Mouse (Mus musculus): ENCODE measurements around the gene Ppbp. TPM values are rescaled to one million over a fixed set of nuclear protein-coding genes. Genes with fewer than 3 reads are reported as not detected.

Ppbp gene
- 0.75 and 5.4 TPM in 2 replicates for total RNA-seq (2017)

- ATAC-seq (replicated peaks in 1 of 2; ENCODE audit: insufficient read depth in 1 of 2, low FRiP score in 2 of 2, low TSS enrichment in 1 of 2, low read depth in 1 of 2, poor library complexity in 2 of 2, severe bottlenecking in 2 of 2), result no peak
Measured at GRCm38 (mm10) chr5:90768218-90768617, at the start of gene Ppbp. Gene Ppbp, plus strand, starts transcription at chr5:90768518.

GRCm38 (mm10) chr5:90722656-90723055 lies 45.7 kb upstream of the Ppbp start:
- ATAC-seq (replicated peaks in 1 of 2; ENCODE audit: insufficient read depth in 1 of 2, low FRiP score in 2 of 2, low TSS enrichment in 1 of 2, low read depth in 1 of 2, poor library complexity in 2 of 2, severe bottlenecking in 2 of 2), result peak in 1 of 2 experiments; percentile 21; a peak in 1 of 4 replicates

DNA sequence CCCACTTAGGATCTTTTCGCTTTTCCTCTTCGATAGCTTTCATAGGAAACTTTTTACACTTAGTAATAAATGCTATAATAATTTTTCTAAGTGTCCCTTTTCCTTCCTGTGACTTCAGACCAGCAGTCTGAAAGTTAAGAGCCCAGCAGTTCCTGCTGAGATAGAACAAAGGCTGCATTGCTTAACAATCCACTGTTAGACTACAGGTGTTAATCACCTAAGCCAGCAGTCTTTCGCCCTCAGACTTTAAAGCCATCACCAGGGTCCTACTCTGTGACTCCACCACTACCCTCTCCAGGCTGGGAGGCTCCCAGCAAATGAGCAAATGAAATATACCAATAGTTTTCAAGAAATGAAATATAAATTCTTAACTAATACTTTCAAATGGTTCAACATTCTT lies 40.1 kb upstream of the Ppbp start:
- no peak for ATAC-seq (replicated peaks in 1 of 2; ENCODE audit: insufficient read depth in 1 of 2, low FRiP score in 2 of 2, low TSS enrichment in 1 of 2, low read depth in 1 of 2, poor library complexity in 2 of 2, severe bottlenecking in 2 of 2)

DNA sequence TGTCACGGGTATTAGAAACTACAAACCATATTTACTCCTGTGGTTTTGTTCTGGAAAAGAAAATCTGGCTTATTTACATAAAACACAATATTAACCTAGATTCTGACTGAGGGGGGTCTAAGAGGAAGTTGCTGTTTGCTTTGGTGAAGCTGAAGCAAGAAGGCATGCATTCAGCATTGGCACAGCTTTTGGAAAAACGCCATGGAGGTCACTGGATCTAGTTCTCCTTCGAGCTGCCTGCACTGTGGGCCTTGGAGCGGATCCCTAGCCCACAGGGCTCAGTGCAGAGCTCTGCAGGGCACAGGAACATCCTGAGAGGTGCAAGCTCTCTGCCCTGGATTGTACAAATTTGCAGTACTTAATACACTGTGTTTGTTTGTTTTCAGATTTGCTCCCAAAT lies 36.8 kb upstream of the Ppbp start:
- peak; percentile 62 to 76 for ATAC-seq (replicated peaks in 1 of 2; ENCODE audit: insufficient read depth in 1 of 2, low FRiP score in 2 of 2, low TSS enrichment in 1 of 2, low read depth in 1 of 2, poor library complexity in 2 of 2, severe bottlenecking in 2 of 2)

GRCm38 (mm10) chr5:90742029-90742428 lies 26.3 kb upstream of the Ppbp start:
- ATAC-seq (replicated peaks in 1 of 2; ENCODE audit: insufficient read depth in 1 of 2, low FRiP score in 2 of 2, low TSS enrichment in 1 of 2, low read depth in 1 of 2, poor library complexity in 2 of 2, severe bottlenecking in 2 of 2), result peak; percentile 99

DNA sequence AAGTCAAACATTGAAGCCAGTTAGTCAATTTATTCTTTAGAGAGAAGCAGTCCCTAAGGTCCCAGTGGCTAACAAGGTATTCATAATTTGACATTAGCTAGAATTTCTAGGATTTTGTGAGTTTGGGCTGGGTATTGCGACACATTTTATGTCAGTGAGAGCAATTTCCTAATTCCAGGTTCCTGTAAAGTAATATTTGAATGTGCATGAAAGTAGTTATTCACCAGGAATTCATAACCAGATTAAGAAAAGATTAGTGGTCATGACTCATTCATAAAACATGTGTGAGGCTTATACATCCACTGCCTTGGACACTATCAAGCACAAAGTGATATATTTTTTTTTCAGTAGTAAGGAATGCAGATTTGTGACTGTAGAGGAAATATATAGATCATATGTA lies 14.4 kb upstream of the Ppbp start:
- ATAC-seq (replicated peaks in 1 of 2; ENCODE audit: insufficient read depth in 1 of 2, low FRiP score in 2 of 2, low TSS enrichment in 1 of 2, low read depth in 1 of 2, poor library complexity in 2 of 2, severe bottlenecking in 2 of 2), result no peak

DNA sequence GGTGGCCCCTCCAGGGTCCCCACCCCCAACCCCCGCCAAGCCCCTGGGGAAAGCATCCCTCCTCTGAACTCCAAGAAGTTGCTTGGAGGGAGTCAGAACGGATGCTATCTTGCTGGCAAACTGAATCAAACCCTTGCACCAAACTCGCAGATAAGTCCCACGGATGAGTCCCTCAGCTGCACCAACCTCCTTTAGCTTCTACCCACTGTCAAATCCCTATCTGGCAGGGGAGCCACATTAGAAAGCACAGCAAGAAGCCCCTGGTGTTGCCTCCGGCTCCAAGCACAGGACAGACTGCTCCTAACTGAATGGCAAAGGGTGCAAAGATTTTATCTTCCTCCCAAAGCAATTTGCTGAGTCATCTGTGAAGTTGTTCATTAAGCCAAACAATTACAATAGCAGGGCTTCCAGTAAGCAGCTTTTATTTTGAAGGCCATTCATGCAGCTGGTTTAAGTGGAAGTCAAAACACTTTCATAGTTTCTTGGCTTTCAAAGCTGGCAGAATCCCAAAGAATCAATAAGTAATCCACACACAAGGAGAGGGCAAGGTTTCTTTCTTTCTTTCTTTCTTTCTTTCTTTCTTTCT lies 10.2 kb upstream of the Ppbp start:
- ATAC-seq (replicated peaks in 1 of 2; ENCODE audit: insufficient read depth in 1 of 2, low FRiP score in 2 of 2, low TSS enrichment in 1 of 2, low read depth in 1 of 2, poor library complexity in 2 of 2, severe bottlenecking in 2 of 2), result peak in 1 of 2 experiments; percentile 23; a peak in 1 of 4 replicates

DNA sequence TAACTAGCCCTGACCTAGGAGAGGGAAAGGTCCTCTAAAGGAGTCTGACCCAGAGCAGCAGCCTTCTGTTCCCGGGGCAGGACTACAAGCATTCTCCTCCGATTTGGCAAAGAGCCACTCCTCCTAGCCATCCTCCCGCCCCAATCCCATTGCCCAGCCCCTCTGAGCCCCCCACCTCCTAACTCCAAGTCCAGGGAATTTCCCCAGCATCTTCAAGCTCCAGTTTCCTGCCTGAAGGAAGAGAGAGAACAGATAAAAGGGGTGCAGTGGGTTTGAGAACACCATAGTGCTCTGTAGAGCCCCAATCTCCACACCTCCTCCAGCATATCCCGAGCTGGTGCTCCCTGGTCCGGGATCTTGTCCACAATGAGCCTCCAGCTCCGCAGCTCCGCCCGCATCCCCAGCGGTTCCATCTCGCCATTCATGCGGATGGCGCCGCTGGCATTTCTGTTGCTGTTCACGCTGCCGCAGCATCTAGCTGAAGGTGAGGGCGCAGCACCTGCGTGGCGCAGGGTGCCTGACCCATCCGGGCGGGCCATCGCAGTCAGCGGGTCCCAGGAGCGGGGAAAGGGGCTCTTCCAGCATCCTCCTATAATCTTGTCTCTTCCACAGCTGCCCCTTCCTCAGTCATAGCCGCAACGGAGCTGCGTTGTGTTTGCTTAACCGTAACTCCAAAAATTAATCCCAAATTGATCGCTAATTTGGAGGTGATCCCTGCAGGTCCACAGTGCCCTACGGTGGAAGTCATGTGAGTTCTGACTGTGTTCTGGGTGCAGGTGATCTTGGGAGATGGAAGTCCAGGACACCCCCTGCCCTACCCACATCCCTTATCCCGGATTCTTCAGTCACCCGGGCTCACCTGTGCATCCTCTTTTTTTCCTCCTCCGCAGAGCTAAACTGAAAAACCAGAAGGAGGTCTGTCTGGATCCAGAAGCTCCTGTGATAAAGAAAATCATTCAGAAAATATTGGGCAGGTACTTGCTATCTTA lies 8.9 kb upstream of the Ppbp start, which contains the start of gene Cxcl5:
Cxcl5 (plus strand) TSS at position 284 of the 989 bp plus-strand sequence.
- peak; percentile 8 to 29; a peak in 1 of 4 replicates for ATAC-seq (replicated peaks in 1 of 2; ENCODE audit: insufficient read depth in 1 of 2, low FRiP score in 2 of 2, low TSS enrichment in 1 of 2, low read depth in 1 of 2, poor library complexity in 2 of 2, severe bottlenecking in 2 of 2)

- ATAC-seq (replicated peaks in 1 of 2; ENCODE audit: insufficient read depth in 1 of 2, low FRiP score in 2 of 2, low TSS enrichment in 1 of 2, low read depth in 1 of 2, poor library complexity in 2 of 2, severe bottlenecking in 2 of 2), result no peak
Measured at GRCm38 (mm10) chr5:90760303-90760702, 8.0 kb upstream of the Ppbp start.

- ATAC-seq (replicated peaks in 1 of 2; ENCODE audit: insufficient read depth in 1 of 2, low FRiP score in 2 of 2, low TSS enrichment in 1 of 2, low read depth in 1 of 2, poor library complexity in 2 of 2, severe bottlenecking in 2 of 2), result no peak
Measured at GRCm38 (mm10) chr5:90760844-90761243, 7.5 kb upstream of the Ppbp start.

GRCm38 (mm10) chr5:90761834-90762233 lies 6.5 kb upstream of the Ppbp start:
- no peak for ATAC-seq (replicated peaks in 1 of 2; ENCODE audit: insufficient read depth in 1 of 2, low FRiP score in 2 of 2, low TSS enrichment in 1 of 2, low read depth in 1 of 2, poor library complexity in 2 of 2, severe bottlenecking in 2 of 2)

DNA sequence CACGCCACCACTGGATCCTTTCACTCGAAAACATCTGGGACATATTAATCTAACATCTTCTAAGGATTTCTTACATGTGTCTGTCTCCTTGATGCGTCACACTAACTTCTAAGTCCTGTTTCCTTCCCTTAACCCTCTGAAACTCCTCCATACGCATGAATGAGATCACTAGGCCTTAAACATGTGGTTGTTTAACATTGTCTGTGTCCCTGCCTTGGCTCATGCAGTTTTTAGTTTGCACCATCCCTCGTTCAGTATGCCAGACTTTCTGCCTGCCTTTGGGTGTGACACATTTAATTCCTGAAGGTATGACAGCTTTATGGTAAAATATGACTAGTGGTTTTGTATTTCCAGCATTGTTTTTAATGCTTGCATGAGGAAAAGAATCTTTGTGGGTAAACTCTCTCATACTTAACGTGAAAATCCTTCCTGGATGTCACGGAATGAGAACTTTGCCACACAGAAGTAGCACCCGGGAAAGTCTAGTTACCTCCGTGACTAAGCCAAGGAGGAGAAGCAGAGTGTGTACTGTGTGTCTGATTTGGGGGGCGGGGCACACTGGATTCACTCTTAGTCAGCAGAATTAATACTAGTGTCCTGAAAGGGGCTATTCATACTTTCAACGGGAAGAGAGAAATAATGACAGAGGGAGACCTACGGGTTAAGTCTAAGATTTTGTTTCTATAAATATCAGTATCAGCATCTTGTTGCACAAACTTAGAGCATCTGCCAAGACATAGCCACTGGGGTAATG lies 4.2 kb upstream of the Ppbp start:
- no peak for ATAC-seq (replicated peaks in 1 of 2; ENCODE audit: insufficient read depth in 1 of 2, low FRiP score in 2 of 2, low TSS enrichment in 1 of 2, low read depth in 1 of 2, poor library complexity in 2 of 2, severe bottlenecking in 2 of 2)

GRCm38 (mm10) chr5:90765821-90766606 lies 2.3 kb upstream of the Ppbp start:
- no peak for ATAC-seq (replicated peaks in 1 of 2; ENCODE audit: insufficient read depth in 1 of 2, low FRiP score in 2 of 2, low TSS enrichment in 1 of 2, low read depth in 1 of 2, poor library complexity in 2 of 2, severe bottlenecking in 2 of 2)

GRCm38 (mm10) chr5:90771369-90771768 lies 3.1 kb downstream of the Ppbp start:
- peak; percentile 18 to 25; a peak in 2 of 4 replicates for ATAC-seq (replicated peaks in 1 of 2; ENCODE audit: insufficient read depth in 1 of 2, low FRiP score in 2 of 2, low TSS enrichment in 1 of 2, low read depth in 1 of 2, poor library complexity in 2 of 2, severe bottlenecking in 2 of 2)

DNA sequence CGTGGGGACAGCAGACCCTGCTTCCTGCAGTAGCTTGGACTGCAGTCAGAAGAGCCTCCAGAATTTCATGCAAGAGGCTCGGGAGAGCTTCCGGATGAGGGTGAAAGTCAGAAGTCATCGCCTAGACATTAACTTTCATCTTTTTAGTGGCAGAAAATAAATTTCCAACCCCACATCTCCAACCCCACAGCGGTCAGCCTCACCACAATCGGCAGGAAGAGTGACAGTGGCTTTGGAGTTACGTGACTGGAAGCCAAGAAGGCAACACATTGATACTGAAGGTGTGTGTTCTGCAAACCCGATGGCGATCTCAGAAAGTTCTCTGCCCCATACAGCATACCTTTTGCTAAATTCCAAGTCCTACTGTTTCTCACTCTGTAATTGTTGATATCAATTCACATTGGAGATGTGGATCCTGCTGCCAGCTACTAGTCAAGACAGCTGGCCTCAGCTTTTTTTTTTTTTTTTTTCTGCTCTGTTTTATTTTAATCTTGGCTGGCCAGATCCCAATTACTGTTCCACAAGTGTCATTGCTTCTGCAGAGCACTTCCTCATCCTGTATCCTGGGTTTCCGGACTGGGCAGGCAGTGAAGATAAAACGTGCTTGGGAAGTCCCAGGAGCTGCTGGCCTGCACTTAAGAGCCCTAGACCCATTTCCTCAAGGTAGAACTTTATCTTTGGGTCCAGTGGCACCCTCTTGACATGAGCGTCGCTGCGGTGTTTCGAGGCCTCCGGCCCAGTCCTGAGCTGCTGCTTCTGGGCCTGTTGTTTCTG lies 3.7 kb downstream of the Ppbp start, which contains the start of gene Pf4:
Pf4 (plus strand) TSS at position 556 of the 774 bp plus-strand sequence.
- ATAC-seq (replicated peaks in 1 of 2; ENCODE audit: insufficient read depth in 1 of 2, low FRiP score in 2 of 2, low TSS enrichment in 1 of 2, low read depth in 1 of 2, poor library complexity in 2 of 2, severe bottlenecking in 2 of 2), result peak; percentile 77 to 82

DNA sequence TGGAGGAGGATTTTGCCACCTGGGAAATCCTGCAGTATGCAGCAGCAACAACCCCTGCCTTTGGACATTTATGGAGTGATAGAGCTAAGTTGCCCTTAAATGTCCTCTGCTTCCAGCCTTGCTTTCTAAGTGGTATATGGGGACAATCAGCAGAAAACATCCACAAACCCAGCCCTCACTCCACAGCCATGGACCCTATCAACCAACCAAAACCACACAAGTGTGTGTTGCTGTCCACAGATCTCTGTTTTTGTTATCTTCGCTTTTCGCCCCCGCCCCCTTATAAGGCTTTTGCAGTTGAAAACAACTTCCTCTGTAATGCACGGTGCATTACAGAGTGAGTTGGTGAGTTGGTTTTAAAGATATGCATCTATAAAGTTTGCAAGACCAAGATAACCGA lies 7.2 kb downstream of the Ppbp start:
- ATAC-seq (replicated peaks in 1 of 2; ENCODE audit: insufficient read depth in 1 of 2, low FRiP score in 2 of 2, low TSS enrichment in 1 of 2, low read depth in 1 of 2, poor library complexity in 2 of 2, severe bottlenecking in 2 of 2), result peak; percentile 3 to 15; a peak in 1 of 4 replicates

Measured in hematopoietic stem cell, adult 5-6 weeks (primary cell).